Mouse (Mus musculus): Measurements from ENCODE around the gene Rapgef5. TPM values are rescaled to one million over a fixed set of nuclear protein-coding genes. Genes with fewer than 3 reads are reported as not detected.
A peak's percentile ranks its signal among the peaks of the same experiment; 100 is the strongest.
"Not testable (repeated sequence)": the region's sequence is repeated elsewhere in the genome, so short reads cannot be mapped to it uniquely, and the experiment has no call there.

Rapgef5 gene
- polyA plus RNA-seq, 1 experiment from 2014 or later: 7.7 TPM

DNA sequence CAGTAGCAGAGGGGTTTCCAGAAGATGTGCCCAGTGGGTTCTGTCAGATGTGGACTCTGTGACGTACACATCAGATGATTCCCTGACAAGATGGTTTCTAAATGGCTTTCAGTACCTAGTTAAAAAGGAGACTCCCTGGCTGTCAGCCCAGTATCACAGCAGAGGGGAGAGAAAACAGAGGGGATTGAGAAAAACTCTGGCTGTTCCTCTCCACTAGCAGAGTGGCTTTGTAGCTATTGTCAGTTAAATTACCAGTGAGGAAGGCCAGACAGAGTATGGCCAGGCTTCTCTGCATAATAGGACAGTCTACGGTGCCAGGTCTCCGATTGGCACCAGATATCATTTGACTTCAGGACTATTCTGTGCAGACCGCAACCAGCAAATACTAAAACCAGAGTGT is 279.0 kb downstream of the Rapgef5 start:
- no peak overlapping the region for H3K4me2 ChIP-seq (ENCODE audit: low read depth, low read length)
- no peak overlapping the region for H3K4me3 ChIP-seq (ENCODE audit: low read depth, low read length)
- no peaks in the 10 kb centered on the region for H3K36me3 ChIP-seq (replicated peaks; ENCODE audit: control insufficient read depth, insufficient read depth, low read depth, low read length)
- 88% methylated on average over 4 of the region's 4 CpGs for WGBS
- no peaks in the 10 kb centered on the region for H3K9me3 ChIP-seq (replicated peaks; ENCODE audit: control insufficient read depth, low read length)
- H3K27me3 ChIP-seq (ENCODE audit: control insufficient read depth, insufficient read depth, low read length): no peaks in the 10 kb centered on the region
- no peak for DNase-seq (ENCODE audit: low spot score)
- H3K27ac ChIP-seq (replicated peaks; ENCODE audit: low read depth, low read length): no peak overlapping the region
- ATAC-seq (replicated peaks; ENCODE audit: insufficient number of reproducible peaks, low FRiP score, low TSS enrichment, low read depth): no peak
- no peaks in the 10 kb centered on the region for H3K4me1 ChIP-seq (ENCODE audit: control insufficient read depth, insufficient read depth, low read length)
- H3K9ac ChIP-seq (replicated peaks; ENCODE audit: low read length): no peak overlapping the region

DNA sequence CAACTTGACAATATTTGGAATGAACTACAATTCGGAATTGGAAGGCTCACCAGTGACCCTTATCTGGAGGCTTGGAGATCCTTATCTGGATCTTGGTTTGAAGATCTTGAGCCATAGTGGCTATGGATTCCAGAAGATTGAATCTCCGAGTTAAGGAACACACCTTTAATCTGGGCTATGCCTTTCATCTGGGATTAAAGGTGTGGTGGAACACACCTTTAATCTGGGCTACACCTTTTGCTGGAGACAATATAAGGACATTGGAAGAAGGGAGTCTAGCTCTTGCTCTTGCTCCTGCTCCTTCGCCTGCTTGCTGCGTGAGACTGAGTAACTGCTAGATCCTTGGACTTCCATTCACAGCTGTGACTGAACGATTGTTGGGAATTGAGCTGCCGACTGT is 287.7 kb downstream of the Rapgef5 start, which contains the start of gene Cdca7l:
TSS of gene Cdca7l (plus strand) at position 301 of the 400 bp plus-strand sequence.
- not testable (repeated sequence) for H3K36me3 ChIP-seq (replicated peaks; ENCODE audit: control insufficient read depth, insufficient read depth, low read depth, low read length); DNase-seq (ENCODE audit: low spot score); H3K4me3 ChIP-seq (ENCODE audit: low read depth, low read length); ATAC-seq (replicated peaks; ENCODE audit: insufficient number of reproducible peaks, low FRiP score, low TSS enrichment, low read depth); H3K9me3 ChIP-seq (replicated peaks; ENCODE audit: control insufficient read depth, low read length); H3K4me2 ChIP-seq (ENCODE audit: low read depth, low read length); H3K9ac ChIP-seq (replicated peaks; ENCODE audit: low read length); H3K27ac ChIP-seq (replicated peaks; ENCODE audit: low read depth, low read length); H3K4me1 ChIP-seq (ENCODE audit: control insufficient read depth, insufficient read depth, low read length); H3K27me3 ChIP-seq (ENCODE audit: control insufficient read depth, insufficient read depth, low read length)
- WGBS: no CpG with 5 or more reads among the region's 6 CpGs

GRCm38 (mm10) chr12:117805576-117805975 is 289.3 kb downstream of the Rapgef5 start:
- Histone ChIP-seq H3K27ac (replicated peaks; ENCODE audit: low read depth, low read length) (no peak overlapping the region), H3K4me1 (ENCODE audit: control insufficient read depth, insufficient read depth, low read length) (no peaks in the 10 kb centered on the region)

DNA sequence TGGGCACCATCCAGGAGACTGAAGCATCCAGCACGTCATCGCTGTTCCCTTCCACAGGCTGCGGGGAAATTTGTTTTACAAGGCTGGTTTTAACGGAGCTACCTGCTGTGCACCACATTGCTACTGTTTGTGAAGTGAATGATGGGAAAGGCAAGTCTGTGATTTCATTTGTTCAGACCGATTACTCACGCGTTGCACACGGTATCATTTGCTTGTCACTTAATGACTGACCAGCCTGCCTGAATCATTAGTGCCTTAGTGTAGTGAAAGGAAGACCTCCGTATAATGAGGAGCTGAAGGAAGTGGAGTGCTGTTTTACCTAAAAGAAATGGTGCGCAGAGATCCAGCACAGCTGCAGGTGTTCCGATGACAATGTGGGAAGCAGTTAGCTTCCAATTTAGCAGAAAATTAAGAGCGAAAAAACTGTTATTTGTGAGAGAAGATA is 289.8 kb downstream of the Rapgef5 start:
- ATAC-seq (replicated peaks; ENCODE audit: insufficient number of reproducible peaks, low FRiP score, low TSS enrichment, low read depth) (no peak), DNase-seq (ENCODE audit: low spot score) (no peak)
- Histone ChIP-seq H3K9ac (replicated peaks; ENCODE audit: low read length) (no peak overlapping the region), H3K36me3 (replicated peaks; ENCODE audit: control insufficient read depth, insufficient read depth, low read depth, low read length) (no peaks in the 10 kb centered on the region), H3K4me1 (ENCODE audit: control insufficient read depth, insufficient read depth, low read length) (no peaks in the 10 kb centered on the region), H3K4me2 (ENCODE audit: low read depth, low read length) (no peak overlapping the region), H3K9me3 (replicated peaks; ENCODE audit: control insufficient read depth, low read length) (no peaks in the 10 kb centered on the region), H3K27me3 (ENCODE audit: control insufficient read depth, insufficient read depth, low read length) (no peaks in the 10 kb centered on the region), H3K27ac (replicated peaks; ENCODE audit: low read depth, low read length) (no peak overlapping the region), H3K4me3 (ENCODE audit: low read depth, low read length) (no peak overlapping the region)
- WGBS: 48% methylated on average over 12 of the region's 12 CpGs

More at GRCm38 (mm10) chr12:117805576-117805975, 289.3 kb downstream of the Rapgef5 start:
- no peaks in the 10 kb centered on the region for H3K9me3 ChIP-seq (replicated peaks; ENCODE audit: control insufficient read depth, low read length)
- DNase-seq (ENCODE audit: low spot score): no peak
- H3K27me3 ChIP-seq (ENCODE audit: control insufficient read depth, insufficient read depth, low read length): no peaks in the 10 kb centered on the region
- no peak overlapping the region for H3K4me3 ChIP-seq (ENCODE audit: low read depth, low read length)
- no peak overlapping the region for H3K4me2 ChIP-seq (ENCODE audit: low read depth, low read length)
- no peak for ATAC-seq (replicated peaks; ENCODE audit: insufficient number of reproducible peaks, low FRiP score, low TSS enrichment, low read depth)
- no peaks in the 10 kb centered on the region for H3K36me3 ChIP-seq (replicated peaks; ENCODE audit: control insufficient read depth, insufficient read depth, low read depth, low read length)
- 71% methylated on average over 4 of the region's 4 CpGs for WGBS
- H3K9ac ChIP-seq (replicated peaks; ENCODE audit: low read length): no peak overlapping the region

- Histone ChIP-seq H3K4me2 (ENCODE audit: low read depth, low read length) (no peak overlapping the region), H3K9ac (replicated peaks; ENCODE audit: low read length) (no peak overlapping the region), H3K36me3 (replicated peaks; ENCODE audit: control insufficient read depth, insufficient read depth, low read depth, low read length) (no peaks in the 10 kb centered on the region), H3K4me1 (ENCODE audit: control insufficient read depth, insufficient read depth, low read length) (no peaks in the 10 kb centered on the region), H3K27ac (replicated peaks; ENCODE audit: low read depth, low read length) (no peak overlapping the region), H3K27me3 (ENCODE audit: control insufficient read depth, insufficient read depth, low read length) (no peaks in the 10 kb centered on the region), H3K4me3 (ENCODE audit: low read depth, low read length) (no peak overlapping the region), H3K9me3 (replicated peaks; ENCODE audit: control insufficient read depth, low read length) (no peaks in the 10 kb centered on the region)
- ATAC-seq (replicated peaks; ENCODE audit: insufficient number of reproducible peaks, low FRiP score, low TSS enrichment, low read depth) (no peak), DNase-seq (ENCODE audit: low spot score) (no peak)
- 75% methylated on average over 4 of the region's 4 CpGs for WGBS
Measured at GRCm38 (mm10) chr12:117806470-117806869, 290.2 kb downstream of the Rapgef5 start.

- Histone ChIP-seq H3K9ac (replicated peaks; ENCODE audit: low read length) (no peak overlapping the region), H3K27me3 (ENCODE audit: control insufficient read depth, insufficient read depth, low read length) (no peaks in the 10 kb centered on the region), H3K36me3 (replicated peaks; ENCODE audit: control insufficient read depth, insufficient read depth, low read depth, low read length) (no peaks in the 10 kb centered on the region), H3K27ac (replicated peaks; ENCODE audit: low read depth, low read length) (no peak overlapping the region), H3K4me1 (ENCODE audit: control insufficient read depth, insufficient read depth, low read length) (no peaks in the 10 kb centered on the region), H3K4me2 (ENCODE audit: low read depth, low read length) (no peak overlapping the region), H3K4me3 (ENCODE audit: low read depth, low read length) (no peak overlapping the region), H3K9me3 (replicated peaks; ENCODE audit: control insufficient read depth, low read length) (no peaks in the 10 kb centered on the region)
- no peak; the same call in 1 of the 2 replicates for ATAC-seq (replicated peaks; ENCODE audit: insufficient number of reproducible peaks, low FRiP score, low TSS enrichment, low read depth)
- no peak for DNase-seq (ENCODE audit: low spot score)
- 40% methylated on average over 10 of the region's 12 CpGs for WGBS
Measured at GRCm38 (mm10) chr12:117807637-117808036, 291.4 kb downstream of the Rapgef5 start.

DNA sequence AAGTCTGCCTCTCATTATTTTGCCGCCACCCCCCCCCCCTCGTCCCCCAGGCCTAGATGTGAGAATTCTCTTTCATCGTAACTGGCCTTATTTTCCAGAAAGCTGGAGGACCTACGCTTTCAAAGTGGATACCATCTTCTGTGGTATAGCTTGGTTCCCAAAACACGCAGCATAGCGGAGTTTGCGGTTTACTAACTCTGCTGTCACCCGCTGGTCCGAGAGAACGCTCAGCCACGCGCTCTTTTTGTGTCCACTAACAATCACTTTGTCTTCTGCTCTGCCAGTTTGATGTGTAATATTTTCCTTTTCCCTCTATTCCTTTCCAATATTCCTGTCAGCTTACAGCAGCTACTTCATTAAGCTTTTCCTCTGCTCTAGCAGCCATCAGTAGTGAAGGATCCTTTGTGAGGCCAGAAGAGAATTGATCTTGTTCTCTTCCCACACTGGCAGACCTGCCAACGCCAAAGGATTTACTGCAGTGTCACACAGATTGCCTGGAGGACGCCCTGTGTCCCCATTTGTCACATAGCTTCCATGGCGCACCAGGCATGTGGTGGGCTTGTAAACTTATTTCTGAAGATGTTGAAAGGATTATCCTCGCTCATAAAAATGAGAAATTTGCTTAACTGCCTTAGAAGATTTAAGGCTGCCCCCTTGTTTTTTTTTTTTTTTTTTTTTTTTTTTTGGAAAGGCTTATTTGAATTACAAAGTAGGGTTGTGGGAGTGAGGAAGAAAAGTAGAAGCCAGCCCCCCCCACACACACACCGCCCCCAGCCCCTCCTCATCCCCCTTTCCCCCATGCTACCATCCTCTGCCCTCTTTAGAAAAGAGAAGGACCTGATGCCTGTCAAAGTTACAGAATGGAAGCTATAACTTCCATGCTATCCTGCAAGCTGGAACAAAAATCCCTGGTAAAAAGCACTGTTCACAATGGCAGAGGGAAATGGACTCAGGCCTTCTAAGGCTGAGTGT is 292.4 kb downstream of the Rapgef5 start:
- no peak for ATAC-seq (replicated peaks; ENCODE audit: insufficient number of reproducible peaks, low FRiP score, low TSS enrichment, low read depth)
- DNase-seq (ENCODE audit: low spot score): no peak
- no peaks in the 10 kb centered on the region for H3K27me3 ChIP-seq (ENCODE audit: control insufficient read depth, insufficient read depth, low read length)
- no peaks in the 10 kb centered on the region for H3K36me3 ChIP-seq (replicated peaks; ENCODE audit: control insufficient read depth, insufficient read depth, low read depth, low read length)
- H3K4me1 ChIP-seq (ENCODE audit: control insufficient read depth, insufficient read depth, low read length): no peaks in the 10 kb centered on the region
- 48% methylated on average over 17 of the region's 17 CpGs for WGBS
- no peaks in the 10 kb centered on the region for H3K9me3 ChIP-seq (replicated peaks; ENCODE audit: control insufficient read depth, low read length)
- no peak overlapping the region for H3K4me3 ChIP-seq (ENCODE audit: low read depth, low read length)
- no peak overlapping the region for H3K9ac ChIP-seq (replicated peaks; ENCODE audit: low read length)
- no peak overlapping the region for H3K27ac ChIP-seq (replicated peaks; ENCODE audit: low read depth, low read length)
- peak overlapping the region; percentile 5; the same call in 1 of the 2 replicates for H3K4me2 ChIP-seq (ENCODE audit: low read depth, low read length)
